Mouse (Mus musculus) kidney, postnatal 0 days (tissue): ENCODE measurements around the gene Zdhhc5. TPM values are rescaled to one million over a fixed set of nuclear protein-coding genes. Genes with fewer than 3 reads are reported as not detected.
A peak's percentile ranks its signal among the peaks of the same experiment; 100 is the strongest.

Source experiments
- ATAC-seq: fragments of 200-750 bp; cut with Nextera tagmentation; replicated peaks from 2 replicates; pipeline ENCODE4 v1.8.0; 2017; ENCODE audit warnings: low read depth, moderate number of reproducible peaks, moderate TSS enrichment, moderate library complexity; ENCODE audit not compliant: low FRiP score
- DNase-seq: peaks from one replicate; pipeline ENCODE4 v3.0.0-alpha.2; 2016; ENCODE audit warnings: low spot score
- H3K27ac ChIP-seq: fragments of 300-500 bp; sonication (generic); 2 replicates; pipeline ENCODE4 v1.5.1; 2014; ENCODE audit warnings: mild to moderate bottlenecking
- H3K27me3 ChIP-seq: fragments of 300-500 bp; sonication (generic); 2 replicates; pipeline ENCODE4 v1.6.1; 2014; ENCODE audit warnings: low read length, mixed read lengths; ENCODE audit not compliant: insufficient read depth
- H3K36me3 ChIP-seq: fragments of 300-500 bp; sonication (generic); 2 replicates; pipeline ENCODE4 v1.6.1; 2014; ENCODE audit warnings: low read length, mixed read lengths; ENCODE audit not compliant: insufficient read depth
- H3K4me1 ChIP-seq: fragments of 300-500 bp; sonication (generic); replicated peaks from 2 replicates; pipeline ENCODE4 v1.6.1; 2014; ENCODE audit warnings: antibody characterized with exemption, low read length, mixed read lengths; ENCODE audit not compliant: insufficient read depth
- H3K4me2 ChIP-seq: fragments of 300-500 bp; sonication (generic); 2 replicates; pipeline ENCODE4 v1.6.1; 2014; ENCODE audit warnings: mild to moderate bottlenecking, low read length, moderate library complexity, mixed read lengths
- H3K4me3 ChIP-seq: fragments of 300-500 bp; sonication (generic); replicated peaks from 2 replicates; pipeline ENCODE4 v1.5.1; 2014; ENCODE audit warnings: low read depth, low read length
- H3K9ac ChIP-seq: fragments of 300-500 bp; sonication (generic); 2 replicates; pipeline ENCODE4 v1.6.1; 2014; ENCODE audit warnings: low read depth, low read length
- H3K9me3 ChIP-seq: fragments of 300-500 bp; sonication (generic); replicated peaks from 2 replicates; pipeline ENCODE4 v1.6.1; 2016; ENCODE audit warnings: low read length, inconsistent platforms, mixed read lengths
- CTCF ChIP-seq: IDR thresholded peaks from 2 replicates; pipeline ENCODE4 v1.5.1; 2016; ENCODE audit warnings: antibody characterized with exemption, low read depth, mild to moderate bottlenecking, moderate library complexity
- WGBS: fragments of 180-500 bp; shearing (Covaris S2); extraction: QIAGEN DNeasy Blood & Tissue Kit; methylation state at CpG from one replicate; pipeline ENCODE4 v1.1.7; 2014; 5-methylcytosine and 5-hydroxymethylcytosine counted together
- polyA plus RNA-seq: library from polyadenylated mRNA; unstranded; fragments of >200 nt; fragmentation: Nextera tagmentation; extraction: Ambion mirVana; gene quantifications from 2 replicates; pipeline ENCODE4 v1.2.1, GENCODE M21; 2015

Zdhhc5 gene
- polyA plus RNA-seq, 1 experiment from 2014 or later = 25.9 TPM

- Histone ChIP-seq H3K27me3 (no peaks in the 10 kb centered on the region), H3K36me3 (no peaks in the 10 kb centered on the region), H3K9ac (no peak overlapping the region), H3K4me1 (no peaks in the 10 kb centered on the region), H3K4me3 (no peak overlapping the region), H3K27ac (no peak overlapping the region), H3K9me3 (no peaks in the 10 kb centered on the region), H3K4me2 (no peak overlapping the region)
- ATAC-seq (no peak), DNase-seq (peak; percentile 79)
- peak; percentile 80 for TF ChIP-seq CTCF
- 58% methylated on average over 3 of the region's 3 CpGs for whole genome bisulfite sequencing
Observed at GRCm38 (mm10) chr2:84660253-84660652, 54.7 kb downstream of the Zdhhc5 start.

GRCm38 (mm10) chr2:84658806-84659205 is 56.2 kb downstream of the Zdhhc5 start, which contains the start of gene Btbd18:
Btbd18 (plus strand) TSS chr2:84659079.
- WGBS = 96% methylated on average over 32 of the region's 32 CpGs
- Histone ChIP-seq H3K4me3 (no peak within 1 kb of the TSS), H3K27me3 (no peaks in the 10 kb centered on the region), H3K9me3 (no peaks in the 10 kb centered on the region), H3K9ac (no peak within 1 kb of the TSS), H3K4me1 (no peaks in the 10 kb centered on the region), H3K4me2 (no peak within 1 kb of the TSS), H3K36me3 (no peaks in the 10 kb centered on the region), H3K27ac (no peak within 1 kb of the TSS)
- no peak for DNase-seq
- ATAC-seq = no peak
- TF ChIP-seq CTCF = no peak

GRCm38 (mm10) chr2:84655864-84656263 is 59.1 kb downstream of the Zdhhc5 start:
- Histone ChIP-seq H3K4me2 (no peak overlapping the region), H3K27ac (no peak overlapping the region), H3K27me3 (no peaks in the 10 kb centered on the region), H3K4me3 (no peak overlapping the region), H3K9me3 (no peaks in the 10 kb centered on the region), H3K36me3 (no peaks in the 10 kb centered on the region), H3K4me1 (no peaks in the 10 kb centered on the region), H3K9ac (no peak overlapping the region)
- TF ChIP-seq CTCF = no peak
- 79% methylated on average over 1 of the region's 1 CpGs for WGBS
- DNase-seq (no peak), ATAC-seq (no peak)

GRCm38 (mm10) chr2:84653354-84653753 is 61.6 kb downstream of the Zdhhc5 start:
- no peak for DNase-seq
- TF ChIP-seq CTCF = peak; percentile 60
- ATAC-seq = no peak

GRCm38 (mm10) chr2:84650464-84651195 is 64.3 kb downstream of the Zdhhc5 start, which contains the start of gene Ctnnd1:
Ctnnd1 (minus strand) TSS chr2:84650765.
- Histone ChIP-seq H3K4me3 (peak within 1 kb of the TSS; percentile 76), H3K9ac (peak within 1 kb of the TSS; percentile 86), H3K27me3 (no peaks in the 10 kb centered on the region), H3K4me2 (peak within 1 kb of the TSS; percentile 72), H3K4me1 (peaks cover 4% of the 10 kb centered on the region; the same call in 1 of the 2 replicates), H3K27ac (peak within 1 kb of the TSS; percentile 99), H3K36me3 (no peaks in the 10 kb centered on the region), H3K9me3 (no peaks in the 10 kb centered on the region)
- peak; percentile 99 for DNase-seq
- TF ChIP-seq CTCF = no peak
- ATAC-seq = peak; percentile 98
- WGBS = under 1% methylated on average over 15 of the region's 15 CpGs

More at GRCm38 (mm10) chr2:84653354-84653753, 61.6 kb downstream of the Zdhhc5 start:
- Histone ChIP-seq H3K4me1 (no peaks in the 10 kb centered on the region), H3K27me3 (no peaks in the 10 kb centered on the region), H3K9ac (no peak overlapping the region), H3K4me2 (no peak overlapping the region), H3K4me3 (no peak overlapping the region), H3K27ac (no peak overlapping the region), H3K9me3 (no peaks in the 10 kb centered on the region), H3K36me3 (no peaks in the 10 kb centered on the region)

GRCm38 (mm10) chr2:84649674-84650073 is 65.3 kb downstream of the Zdhhc5 start:
- TF ChIP-seq CTCF = no peak
- 0% methylated on average over 10 of the region's 10 CpGs for WGBS
- no peaks in the 10 kb centered on the region for H3K27me3 ChIP-seq
- H3K36me3 ChIP-seq = no peaks in the 10 kb centered on the region
- peaks cover 4% of the 10 kb centered on the region; the same call in 1 of the 2 replicates for H3K4me1 ChIP-seq
- no peak for DNase-seq
- peak overlapping the region; percentile 53 for H3K4me2 ChIP-seq
- peak overlapping the region; percentile 86 for H3K9ac ChIP-seq
- peak overlapping the region; percentile 76 for H3K4me3 ChIP-seq
- H3K9me3 ChIP-seq = no peaks in the 10 kb centered on the region
- ATAC-seq = no peak
- peak overlapping the region; percentile 99 for H3K27ac ChIP-seq
